Mouse (Mus musculus) embryonic fibroblast, embryonic 13.5 days (primary cell): Measurements from ENCODE around the gene H2-M5. TPM values are rescaled to one million over a fixed set of nuclear protein-coding genes. Genes with fewer than 3 reads are reported as not detected.
"Not testable (repeated sequence)": the region's sequence is repeated elsewhere in the genome, so short reads cannot be mapped to it uniquely, and the experiment has no call there.

Source experiments
- H3K27ac ChIP-seq: 2 replicates; pipeline ENCODE4 v1.5.1; 2012; ENCODE audit warnings: low read length, control low read depth, inconsistent platforms; ENCODE audit not compliant: insufficient read depth
- H3K4me1 ChIP-seq: 2 replicates; pipeline ENCODE4 v1.6.1; 2011; ENCODE audit warnings: low read length; ENCODE audit not compliant: control insufficient read depth, insufficient read depth
- H3K4me3 ChIP-seq: 2 replicates; pipeline ENCODE4 v1.5.1; 2011; ENCODE audit warnings: mild to moderate bottlenecking, control low read depth, low read length; ENCODE audit not compliant: insufficient read depth
- CTCF ChIP-seq: IDR thresholded peaks from 2 replicates; pipeline ENCODE4 v1.5.1; 2011; ENCODE audit warnings: mild to moderate bottlenecking, control low read depth, low read length, moderate library complexity, borderline replicate concordance; ENCODE audit not compliant: insufficient read depth
- POLR2A ChIP-seq: IDR thresholded peaks from 2 replicates; pipeline ENCODE4 v1.6.1; 2011; ENCODE audit warnings: low read depth, mild to moderate bottlenecking, control low read depth, low read length, moderate library complexity
- polyA plus RNA-seq: library from polyadenylated mRNA; stranded (reverse); fragments of >200 nt; gene quantifications from 2 replicates; pipeline ENCODE4 v1.2.4, GENCODE M21; 2011; ENCODE audit warnings: low read depth; ENCODE audit not compliant: missing spikeins, insufficient read length

The H2-M5 gene
- polyA plus RNA-seq: 0.51 and 1.1 TPM in 2 replicates

GRCm38 (mm10) chr17:36989437-36989836 is at the start of gene H2-M5:
H2-M5 (minus strand) TSS chr17:36989537.
- no peaks in the 10 kb centered on the region for H3K4me1 ChIP-seq
- TF ChIP-seq POLR2A (no peak), CTCF (no peak)
- H3K4me3 ChIP-seq: no peak within 1 kb of the TSS
- H3K27ac ChIP-seq: no peak within 1 kb of the TSS

- Histone ChIP-seq H3K27ac (peak overlapping the region; percentile 74), H3K4me3 (no peak overlapping the region), H3K4me1 (no peaks in the 10 kb centered on the region)
- TF ChIP-seq POLR2A: no peak
- TF ChIP-seq CTCF: no peak
Observed at GRCm38 (mm10) chr17:37029162-37029561, 39.8 kb upstream of the H2-M5 start.

GRCm38 (mm10) chr17:37028683-37029120 is 39.4 kb upstream of the H2-M5 start:
- H3K4me1 ChIP-seq: no peaks in the 10 kb centered on the region
- TF ChIP-seq POLR2A (no peak; the same call in 1 of the 2 replicates), CTCF (no peak)
- H3K27ac ChIP-seq: peak overlapping the region; percentile 82
- peak overlapping the region; percentile 26 for H3K4me3 ChIP-seq

- no peak; the same call in 1 of the 2 replicates for TF ChIP-seq POLR2A
- no peak for TF ChIP-seq CTCF
- peak overlapping the region; percentile 82; the same call in 1 of the 2 replicates for H3K27ac ChIP-seq
- no peaks in the 10 kb centered on the region for H3K4me1 ChIP-seq
- peak overlapping the region; percentile 22; the same call in 1 of the 2 replicates for H3K4me3 ChIP-seq
Observed at GRCm38 (mm10) chr17:37028212-37028611, 38.9 kb upstream of the H2-M5 start.

- Histone ChIP-seq H3K27ac (no peak overlapping the region), H3K4me3 (no peak overlapping the region), H3K4me1 (no peaks in the 10 kb centered on the region)
- TF ChIP-seq CTCF (no peak), POLR2A (no peak)
Observed at GRCm38 (mm10) chr17:37027486-37027885, 38.1 kb upstream of the H2-M5 start.

- TF ChIP-seq POLR2A (no peak), CTCF (no peak)
- H3K4me3 ChIP-seq: no peak overlapping the region
- no peaks in the 10 kb centered on the region for H3K4me1 ChIP-seq
- no peak overlapping the region for H3K27ac ChIP-seq
Observed at GRCm38 (mm10) chr17:37026425-37026824, 37.1 kb upstream of the H2-M5 start.

- Histone ChIP-seq H3K4me1 (no peaks in the 10 kb centered on the region), H3K4me3 (no peak within 1 kb of the TSS), H3K27ac (no peak within 1 kb of the TSS)
- TF ChIP-seq POLR2A (no peak), CTCF (no peak)
Observed at GRCm38 (mm10) chr17:37022628-37023576, 33.6 kb upstream of the H2-M5 start, which contains the start of gene Mog. Mog (minus strand) TSS chr17:37023398.

- not testable (repeated sequence) for H3K4me3 ChIP-seq, H3K4me1 ChIP-seq, H3K27ac ChIP-seq
Observed at GRCm38 (mm10) chr17:37019242-37019641, 29.9 kb upstream of the H2-M5 start.

GRCm38 (mm10) chr17:37018328-37018727 is 29.0 kb upstream of the H2-M5 start:
- TF ChIP-seq POLR2A: no peak
- TF ChIP-seq CTCF: no peak
- no peaks in the 10 kb centered on the region for H3K4me1 ChIP-seq
- no peak overlapping the region for H3K4me3 ChIP-seq
- H3K27ac ChIP-seq: no peak overlapping the region

- H3K4me3 ChIP-seq: no peak overlapping the region
- H3K4me1 ChIP-seq: no peaks in the 10 kb centered on the region
- TF ChIP-seq CTCF (no peak), POLR2A (no peak)
- H3K27ac ChIP-seq: no peak overlapping the region
Observed at GRCm38 (mm10) chr17:37016333-37016732, 27.0 kb upstream of the H2-M5 start.
